Mouse (Mus musculus): ENCODE data around the gene Ngef. TPM values are rescaled to one million over a fixed set of nuclear protein-coding genes. Genes with fewer than 3 reads are reported as not detected.
"Not testable (repeated sequence)": the region's sequence is repeated elsewhere in the genome, so short reads cannot be mapped to it uniquely, and the experiment has no call there.

The Ngef gene
- polyA plus RNA-seq, 1 experiment = 323 TPM

DNA sequence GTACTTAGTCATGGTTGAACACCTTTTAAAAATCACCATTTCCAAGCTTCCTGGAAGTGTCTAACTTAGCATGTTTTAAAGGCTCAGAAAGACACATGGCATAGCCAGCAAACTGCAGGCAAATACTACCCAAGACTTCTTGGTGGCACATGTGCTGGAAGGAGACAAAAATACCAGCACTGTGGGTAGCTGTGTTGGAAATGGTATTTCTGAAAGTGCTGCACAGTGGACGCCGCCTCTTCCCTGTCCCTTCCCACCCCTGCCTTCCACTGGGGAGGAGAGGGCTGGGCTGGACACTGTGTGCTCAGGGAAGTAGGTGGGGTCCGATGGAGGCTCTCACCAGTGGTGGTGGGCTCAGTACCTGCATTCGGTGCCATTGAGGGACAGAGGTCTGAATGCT is 68.1 kb downstream of the Ngef start:
- H3K4me1 ChIP-seq (ENCODE audit: control insufficient read depth, insufficient read depth, low read length) = peaks cover 4% of the 10 kb centered on the region
- H3K4me3 ChIP-seq (ENCODE audit: insufficient read depth, low read length) = no peak overlapping the region
- TF ChIP-seq POLR2A (IDR thresholded peaks at IDR 0.05; ENCODE audit: extremely low read depth, insufficient read depth, low read length) (no peak), CTCF (IDR thresholded peaks at IDR 0.05; ENCODE audit: extremely low read depth, insufficient read depth, low read length) (no peak)
- no peak overlapping the region for H3K27ac ChIP-seq (ENCODE audit: insufficient read depth, low read length)

- Histone ChIP-seq H3K4me3 (ENCODE audit: insufficient read depth, low read length) (no peak overlapping the region), H3K27ac (ENCODE audit: insufficient read depth, low read length) (0 out of 2 replicates have a peak overlapping the region, but pooled peaks have one; percentile 16), H3K4me1 (ENCODE audit: control insufficient read depth, insufficient read depth, low read length) (peaks cover 2% of the 10 kb centered on the region; the same call in 1 of the 2 replicates)
- TF ChIP-seq CTCF (IDR thresholded peaks at IDR 0.05; ENCODE audit: extremely low read depth, insufficient read depth, low read length) = no peak
- TF ChIP-seq POLR2A (IDR thresholded peaks at IDR 0.05; ENCODE audit: extremely low read depth, insufficient read depth, low read length) = no peak
Observed at GRCm38 (mm10) chr1:87493542-87493941, 80.1 kb downstream of the Ngef start.

- TF ChIP-seq CTCF (IDR thresholded peaks at IDR 0.05; ENCODE audit: extremely low read depth, insufficient read depth, low read length) (no peak), POLR2A (IDR thresholded peaks at IDR 0.05; ENCODE audit: extremely low read depth, insufficient read depth, low read length) (no peak)
- no peak overlapping the region for H3K4me3 ChIP-seq (ENCODE audit: insufficient read depth, low read length)
- H3K4me1 ChIP-seq (ENCODE audit: control insufficient read depth, insufficient read depth, low read length) = peaks cover 2% of the 10 kb centered on the region; the same call in 1 of the 2 replicates
- H3K27ac ChIP-seq (ENCODE audit: insufficient read depth, low read length) = no peak overlapping the region
Observed at GRCm38 (mm10) chr1:87492285-87492684, 81.4 kb downstream of the Ngef start.

GRCm38 (mm10) chr1:87486386-87486785 is 87.3 kb downstream of the Ngef start:
- Histone ChIP-seq H3K4me1 (ENCODE audit: control insufficient read depth, insufficient read depth, low read length) (no peaks in the 10 kb centered on the region), H3K4me3 (ENCODE audit: insufficient read depth, low read length) (no peak overlapping the region), H3K27ac (ENCODE audit: insufficient read depth, low read length) (no peak overlapping the region)
- no peak for TF ChIP-seq POLR2A (IDR thresholded peaks at IDR 0.05; ENCODE audit: extremely low read depth, insufficient read depth, low read length)
- no peak for TF ChIP-seq CTCF (IDR thresholded peaks at IDR 0.05; ENCODE audit: extremely low read depth, insufficient read depth, low read length)

- TF ChIP-seq POLR2A (IDR thresholded peaks at IDR 0.05; ENCODE audit: extremely low read depth, insufficient read depth, low read length) (no peak), CTCF (IDR thresholded peaks at IDR 0.05; ENCODE audit: extremely low read depth, insufficient read depth, low read length) (no peak)
- no peak overlapping the region for H3K4me3 ChIP-seq (ENCODE audit: insufficient read depth, low read length)
- no peak overlapping the region for H3K27ac ChIP-seq (ENCODE audit: insufficient read depth, low read length)
- H3K4me1 ChIP-seq (ENCODE audit: control insufficient read depth, insufficient read depth, low read length) = no peaks in the 10 kb centered on the region
Observed at GRCm38 (mm10) chr1:87482546-87482945, 91.1 kb downstream of the Ngef start.

GRCm38 (mm10) chr1:87475076-87475895 is 98.4 kb downstream of the Ngef start:
- Histone ChIP-seq H3K27ac (ENCODE audit: insufficient read depth, low read length) (peak overlapping the region; percentile 31), H3K4me3 (ENCODE audit: insufficient read depth, low read length) (no peak overlapping the region), H3K4me1 (ENCODE audit: control insufficient read depth, insufficient read depth, low read length) (0 out of 2 replicates have a peak, but pooled peaks cover 3% of the 10 kb centered on the region)
- TF ChIP-seq CTCF (IDR thresholded peaks at IDR 0.05; ENCODE audit: extremely low read depth, insufficient read depth, low read length) (no peak), POLR2A (IDR thresholded peaks at IDR 0.05; ENCODE audit: extremely low read depth, insufficient read depth, low read length) (peak; percentile 65; the same call in 1 of the 2 replicates)

DNA sequence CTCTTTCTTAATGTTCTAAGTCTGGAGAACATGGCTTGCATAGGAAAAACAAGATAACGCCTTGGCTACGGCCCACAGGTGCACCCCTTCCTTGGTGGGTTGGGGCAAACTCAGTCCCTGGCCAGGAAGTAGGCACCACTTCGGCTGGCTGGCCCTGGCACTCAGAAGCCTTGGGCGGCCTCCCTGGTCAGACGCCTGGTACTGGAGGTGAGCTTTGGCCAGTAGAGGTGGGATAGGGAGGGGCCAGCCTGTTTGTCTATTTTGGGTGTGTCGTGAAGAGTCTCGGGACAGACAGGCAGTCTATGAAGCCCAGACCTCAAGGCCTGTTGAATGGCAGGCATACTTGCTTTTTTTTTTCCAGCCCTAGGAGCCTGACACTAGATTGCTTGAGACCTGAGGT is 101.1 kb downstream of the Ngef start:
- H3K4me3 ChIP-seq (ENCODE audit: insufficient read depth, low read length) = no peak overlapping the region
- no peak overlapping the region for H3K27ac ChIP-seq (ENCODE audit: insufficient read depth, low read length)
- no peak; the same call in 1 of the 2 replicates for TF ChIP-seq POLR2A (IDR thresholded peaks at IDR 0.05; ENCODE audit: extremely low read depth, insufficient read depth, low read length)
- no peak for TF ChIP-seq CTCF (IDR thresholded peaks at IDR 0.05; ENCODE audit: extremely low read depth, insufficient read depth, low read length)
- 0 out of 2 replicates have a peak, but pooled peaks cover 3% of the 10 kb centered on the region for H3K4me1 ChIP-seq (ENCODE audit: control insufficient read depth, insufficient read depth, low read length)

DNA sequence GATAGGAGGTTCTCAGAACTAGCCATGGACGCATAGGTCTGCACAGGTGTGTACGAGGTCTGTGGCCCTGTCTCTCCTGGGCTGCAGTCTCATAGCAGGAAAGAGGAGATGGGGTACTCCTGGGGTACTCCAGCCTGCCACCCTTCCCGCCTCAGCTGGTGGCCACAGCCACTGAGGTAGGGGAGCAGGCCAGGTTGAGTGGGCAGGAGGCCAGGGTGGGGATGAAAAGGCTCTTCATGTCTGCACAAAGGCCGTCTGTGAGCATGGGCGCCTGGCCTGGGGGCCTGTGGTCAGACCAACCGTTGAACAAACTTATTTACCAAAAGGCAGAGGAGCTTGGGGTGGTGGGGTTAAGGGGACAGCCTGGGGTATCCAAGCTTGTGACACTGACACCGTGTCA is 101.8 kb downstream of the Ngef start:
- Histone ChIP-seq H3K4me3 (ENCODE audit: insufficient read depth, low read length) (no peak overlapping the region), H3K4me1 (ENCODE audit: control insufficient read depth, insufficient read depth, low read length) (0 out of 2 replicates have a peak, but pooled peaks cover 3% of the 10 kb centered on the region), H3K27ac (ENCODE audit: insufficient read depth, low read length) (no peak overlapping the region)
- no peak for TF ChIP-seq CTCF (IDR thresholded peaks at IDR 0.05; ENCODE audit: extremely low read depth, insufficient read depth, low read length)
- TF ChIP-seq POLR2A (IDR thresholded peaks at IDR 0.05; ENCODE audit: extremely low read depth, insufficient read depth, low read length) = no peak

- not testable (repeated sequence) for H3K4me3 ChIP-seq (ENCODE audit: insufficient read depth, low read length); H3K4me1 ChIP-seq (ENCODE audit: control insufficient read depth, insufficient read depth, low read length); H3K27ac ChIP-seq (ENCODE audit: insufficient read depth, low read length)
Observed at GRCm38 (mm10) chr1:87469971-87470370, 103.7 kb downstream of the Ngef start, which contains the start of gene Snorc. Gene Snorc, plus strand, starts transcription at chr1:87470271.

GRCm38 (mm10) chr1:87468321-87468720 is 105.3 kb downstream of the Ngef start:
- Histone ChIP-seq H3K4me1 (ENCODE audit: control insufficient read depth, insufficient read depth, low read length) (no peaks in the 10 kb centered on the region), H3K27ac (ENCODE audit: insufficient read depth, low read length) (no peak overlapping the region), H3K4me3 (ENCODE audit: insufficient read depth, low read length) (no peak overlapping the region)
- peak; percentile 13; the same call in 1 of the 2 replicates for TF ChIP-seq CTCF (IDR thresholded peaks at IDR 0.05; ENCODE audit: extremely low read depth, insufficient read depth, low read length)
- no peak for TF ChIP-seq POLR2A (IDR thresholded peaks at IDR 0.05; ENCODE audit: extremely low read depth, insufficient read depth, low read length)
